Mouse (Mus musculus): ENCODE measurements at regions not wholly inside any gene's neighbourhood (a gene's known extent, or its start where the extent isn't known, plus 50 kb on each side); places are given as distances from the start of the nearest gene placed in this dataset.

- intact Hi-C loops (cut with DNase I): no loop called here
Measured at GRCm38 (mm10) chr2:38420498-38420897, 81.4 kb downstream of the Lhx2 start.

GRCm38 (mm10) chr2:38422406-38422805 is 83.3 kb downstream of the Lhx2 start:
- intact Hi-C loops (cut with DNase I): no loop called here

- intact Hi-C loops (cut with DNase I): no loop called here
Measured at GRCm38 (mm10) chr2:38423886-38424277, 84.8 kb downstream of the Lhx2 start.

GRCm38 (mm10) chr2:38424278-38424931 is 85.3 kb downstream of the Lhx2 start:
- intact Hi-C loops (cut with DNase I): no loop called here

GRCm38 (mm10) chr2:38424976-38425375 is 85.9 kb downstream of the Lhx2 start:
- intact Hi-C loops (cut with DNase I): no loop called here

GRCm38 (mm10) chr2:38429752-38430378 is 81.6 kb upstream of the Nek6 start:
- intact Hi-C loops (cut with DNase I): loop anchor here (5.0 kb wide), 1 partner anchor 162 kb away; no protein-coding TSS in a partner anchor

GRCm38 (mm10) chr2:38431546-38431945 is 79.9 kb upstream of the Nek6 start:
- intact Hi-C loops (cut with DNase I): loop anchor here (5.0 kb wide), 1 partner anchor 161 kb away; no protein-coding TSS in a partner anchor

- intact Hi-C loops (cut with DNase I): loop anchor here (5.0 kb wide), 1 partner anchor 159 kb away; no protein-coding TSS in a partner anchor
Measured at GRCm38 (mm10) chr2:38433736-38434135, 77.7 kb upstream of the Nek6 start.

- intact Hi-C loops (cut with DNase I): no loop called here
Measured at GRCm38 (mm10) chr2:38436701-38437100, 74.7 kb upstream of the Nek6 start.

GRCm38 (mm10) chr2:38439191-38439590 is 72.3 kb upstream of the Nek6 start:
- intact Hi-C loops (cut with DNase I): no loop called here

GRCm38 (mm10) chr2:38439973-38440372 is 71.5 kb upstream of the Nek6 start:
- intact Hi-C loops (cut with DNase I): no loop called here

- intact Hi-C loops (cut with DNase I): no loop called here
Measured at GRCm38 (mm10) chr2:38449092-38449491, 62.4 kb upstream of the Nek6 start.

- intact Hi-C loops (cut with DNase I): no loop called here
Measured at GRCm38 (mm10) chr2:38456571-38456970, 54.9 kb upstream of the Nek6 start.

GRCm38 (mm10) chr2:38460367-38460766 is 51.1 kb upstream of the Nek6 start:
- intact Hi-C loops (cut with DNase I): no loop called here

- intact Hi-C loops (cut with DNase I): no loop called here
Measured at GRCm38 (mm10) chr2:38460825-38461540, 50.5 kb upstream of the Nek6 start.

All from adrenal gland (tissue).